ENCODE assay signal across 8 mouse cellular contexts in the genomic region with DNA sequence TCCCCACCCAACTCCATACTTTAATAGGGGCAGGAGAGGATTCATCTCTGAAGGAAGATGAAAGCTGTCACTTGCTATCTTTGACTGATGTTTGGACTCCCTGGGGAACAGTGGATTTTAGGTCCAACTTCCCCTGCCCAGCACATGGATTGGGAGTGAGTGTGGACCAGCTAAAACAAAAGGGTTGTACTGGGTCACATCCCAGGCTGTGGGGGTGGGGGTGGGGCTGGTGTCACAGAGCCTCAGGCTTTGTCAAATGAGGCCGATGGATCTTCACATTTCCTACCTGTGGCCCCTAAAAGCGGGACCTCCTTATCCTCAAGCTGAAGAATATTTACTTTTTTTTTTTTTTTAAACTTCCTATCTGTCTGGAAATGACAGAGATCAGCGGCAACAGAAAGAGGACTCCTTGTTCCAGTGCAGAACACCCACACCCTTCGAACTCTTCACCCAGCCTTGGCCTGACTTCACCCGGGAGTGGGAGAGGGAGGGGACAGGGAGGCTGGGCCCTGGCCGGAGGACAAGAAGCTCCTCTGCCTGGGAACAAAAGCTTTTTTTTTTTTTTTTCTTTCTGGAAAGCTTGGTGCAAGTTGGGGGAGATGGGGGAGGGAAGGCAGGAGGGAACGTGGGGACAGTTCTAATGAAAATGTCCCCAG. TPM values are rescaled to one million over a fixed set of nuclear protein-coding genes. Genes with fewer than 3 reads are reported as not detected.
DNase-seq lines count a peak whose midpoint lies in the region; ATAC-seq and TF ChIP-seq lines count a peak whose summit lies in the region.
"Had no signal": no experiment of that assay in that cellular context is flagged by ENCODE, and none has a peak within 500 bp of the region (broad histone marks: within the 10 kb centered on the region; RNA-seq: fewer than 3 reads in every experiment).

No protein-coding gene starts in this region.

- peak; percentile 84 for DNase-seq in ovary, adult 18-20 months (ENCODE audit: low spot score)
- no peak for DNase-seq in ovary, postnatal 10 days (ENCODE audit: low spot score)
- peak; percentile 56 for DNase-seq in kidney, postnatal 0 days (ENCODE audit: low spot score)
- peak; percentile 86 for DNase-seq in testis, postnatal 10 days (ENCODE audit: low spot score)
- DNase-seq in retina, embryonic 14.5 days (ENCODE audit: low spot score) = no peak

- no peak overlapping the region for H3K4me2 ChIP-seq in kidney, postnatal 0 days (ENCODE audit: low read length)
- H3K4me2 ChIP-seq in forebrain, embryonic 15.5 days (replicated peaks) = no peak overlapping the region
- H3K4me2 ChIP-seq: hindbrain, embryonic 15.5 days had no signal

- H3K9me3 ChIP-seq in kidney, postnatal 0 days (replicated peaks; ENCODE audit: low read length) = no peaks in the 10 kb centered on the region
- no peaks in the 10 kb centered on the region for H3K9me3 ChIP-seq in forebrain, embryonic 15.5 days

- WGBS in kidney, postnatal 0 days = 14% methylated on average over 7 of the region's 7 CpGs
- 14% methylated on average over 7 of the region's 7 CpGs for WGBS in forebrain, embryonic 15.5 days

- H3K27ac ChIP-seq in cortical plate, adult 2 months (ENCODE audit: insufficient read depth, low read length) = 0 out of 2 replicates have a peak overlapping the region, but pooled peaks have one; percentile 32
- no peak overlapping the region for H3K27ac ChIP-seq in kidney, postnatal 0 days
- H3K27ac ChIP-seq in forebrain, embryonic 15.5 days (replicated peaks) = no peak overlapping the region
- H3K27ac ChIP-seq: hindbrain, embryonic 15.5 days had no signal

- TF ChIP-seq CTCF in cortical plate, adult 2 months (IDR thresholded peaks at IDR 0.05; ENCODE audit: extremely low read depth, insufficient read depth, low read length) = no peak
- no peak for TF ChIP-seq CTCF in kidney, postnatal 0 days (IDR thresholded peaks at IDR 0.05; ENCODE audit: low read depth)

- no peaks in the 10 kb centered on the region for H3K27me3 ChIP-seq in kidney, postnatal 0 days (ENCODE audit: insufficient read depth, low read length)
- H3K27me3 ChIP-seq in forebrain, embryonic 15.5 days = no peaks in the 10 kb centered on the region
- H3K27me3 ChIP-seq: hindbrain, embryonic 15.5 days had no signal

- ATAC-seq in kidney, postnatal 0 days (replicated peaks; ENCODE audit: low FRiP score, low read depth) = no peak
- no peak for ATAC-seq in forebrain, embryonic 15.5 days (replicated peaks)

- no peaks in the 10 kb centered on the region; the same call in 1 of the 2 replicates for H3K4me1 ChIP-seq in cortical plate, adult 2 months (ENCODE audit: control insufficient read depth, insufficient read depth, low read length)
- no peaks in the 10 kb centered on the region for H3K4me1 ChIP-seq in kidney, postnatal 0 days (replicated peaks; ENCODE audit: insufficient read depth, low read length)
- H3K4me1 ChIP-seq in forebrain, embryonic 15.5 days = peaks cover 7% of the 10 kb centered on the region; the same call in 1 of the 2 replicates

- no peaks in the 10 kb centered on the region for H3K36me3 ChIP-seq in kidney, postnatal 0 days (ENCODE audit: insufficient read depth, low read length)
- no peaks in the 10 kb centered on the region for H3K36me3 ChIP-seq in forebrain, embryonic 15.5 days
- H3K36me3 ChIP-seq: hindbrain, embryonic 15.5 days had no signal

- no peak for TF ChIP-seq POLR2A in cortical plate, adult 2 months (IDR thresholded peaks at IDR 0.05; ENCODE audit: extremely low read depth, insufficient read depth, low read length)

- no peak overlapping the region for H3K4me3 ChIP-seq in cortical plate, adult 2 months (ENCODE audit: insufficient read depth, low read length)
- no peak overlapping the region for H3K4me3 ChIP-seq in kidney, postnatal 0 days (replicated peaks; ENCODE audit: low read depth, low read length)
- H3K4me3 ChIP-seq in forebrain, embryonic 15.5 days = no peak overlapping the region
- H3K4me3 ChIP-seq: hindbrain, embryonic 15.5 days had no signal

- H3K9ac ChIP-seq in kidney, postnatal 0 days (ENCODE audit: low read depth, low read length) = no peak overlapping the region
- H3K9ac ChIP-seq in forebrain, embryonic 15.5 days (replicated peaks) = no peak overlapping the region
- H3K9ac ChIP-seq: hindbrain, embryonic 15.5 days had no signal

RNA-seq across cellular contexts. Expression of gene Cipc, which starts 14.8 kb away (rescaled TPM):
- 83.7 and 84.4 TPM in 2 replicates for polyA plus RNA-seq in cortical plate, adult 2 months (2012; rRNA removed)
- polyA plus RNA-seq in kidney, postnatal 0 days (2015; fragmentation: Nextera tagmentation; extraction: Ambion mirVana) = 14.8 and 16.1 TPM in 2 replicates
- polyA plus RNA-seq in forebrain, embryonic 15.5 days (2015; fragmentation: Nextera tagmentation; extraction: Ambion mirVana) = 53.6 and 55.3 TPM in 2 replicates

RNA-seq across cellular contexts. Expression of gene Irf2bpl, which starts 47.4 kb away (rescaled TPM):
- polyA plus RNA-seq in cortical plate, adult 2 months (2012; rRNA removed) = 35.7 and 37.1 TPM in 2 replicates
- polyA plus RNA-seq in kidney, postnatal 0 days (2015; fragmentation: Nextera tagmentation; extraction: Ambion mirVana) = 52.1 and 57.9 TPM in 2 replicates
- 94.9 and 95.8 TPM in 2 replicates for polyA plus RNA-seq in forebrain, embryonic 15.5 days (2015; fragmentation: Nextera tagmentation; extraction: Ambion mirVana)

RNA-seq across cellular contexts. Expression of gene Zdhhc22, which starts 58.2 kb away (rescaled TPM):
- 61.1 and 65.1 TPM in 2 replicates for polyA plus RNA-seq in cortical plate, adult 2 months (2012; rRNA removed)
- 0.03 TPM in 1 of 2 replicates, not detected in the other for polyA plus RNA-seq in kidney, postnatal 0 days (2015; fragmentation: Nextera tagmentation; extraction: Ambion mirVana)
- polyA plus RNA-seq in forebrain, embryonic 15.5 days (2015; fragmentation: Nextera tagmentation; extraction: Ambion mirVana) = 6.6 and 7.1 TPM in 2 replicates

Comparison
In these comparisons a context has a peak if more than half of its experiments do, and no peak if none do; other contexts are left out.
1. DNase-seq: peak in ovary, adult 18-20 months (single experiment), kidney, postnatal 0 days (single experiment) and testis, postnatal 10 days (single experiment); none in ovary, postnatal 10 days (single experiment) and retina, embryonic 14.5 days (single experiment).